ENCODE assay signal across 23 mouse cellular contexts in the genomic region with DNA sequence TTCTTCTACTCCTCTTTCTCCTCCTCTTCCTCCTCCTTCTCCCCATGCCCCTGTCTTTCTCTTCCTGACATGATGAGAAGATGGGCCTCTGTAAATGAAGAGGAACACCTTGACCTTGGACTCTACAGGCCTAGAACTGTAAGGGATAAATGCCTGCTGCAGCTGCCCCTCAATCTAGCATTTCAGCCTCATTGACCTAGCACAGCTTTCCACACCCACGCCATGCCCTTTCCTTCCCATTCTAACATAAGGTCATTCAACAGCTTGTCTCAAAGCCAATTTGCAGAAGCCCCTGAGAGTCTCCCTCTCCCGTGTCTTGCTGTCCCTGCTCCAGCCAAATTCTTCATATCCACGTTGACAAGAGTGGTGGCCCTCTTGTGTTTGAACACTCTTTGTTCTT.
A peak's percentile ranks its signal among the peaks of the same experiment; 100 is the strongest.
DNase-seq lines count a peak whose midpoint lies in the region; ATAC-seq lines count a peak whose summit lies in the region.
"Had no signal": no experiment of that assay in that cellular context is flagged by ENCODE, and none has a peak within 500 bp of the region (broad histone marks: within the 10 kb centered on the region; RNA-seq: fewer than 3 reads in every experiment).

No protein-coding gene starts in this region.

- no peaks in the 10 kb centered on the region for H3K36me3 ChIP-seq in forebrain, embryonic 13.5 days (ENCODE audit: poor library complexity, severe bottlenecking)
- H3K36me3 ChIP-seq in forebrain, embryonic 14.5 days (ENCODE audit: control insufficient read depth, insufficient read depth, low read length), result no peaks in the 10 kb centered on the region
- H3K36me3 ChIP-seq in heart, embryonic 10.5 days, result no peaks in the 10 kb centered on the region
- H3K36me3 ChIP-seq in intestine, embryonic 15.5 days, result no peaks in the 10 kb centered on the region
- H3K36me3 ChIP-seq: embryonic facial prominence, embryonic 13.5 days; embryonic facial prominence, embryonic 15.5 days had no signal

- H3K9ac ChIP-seq in forebrain, embryonic 13.5 days, result no peak overlapping the region
- H3K9ac ChIP-seq in forebrain, embryonic 14.5 days (ENCODE audit: low read length), result no peak overlapping the region
- H3K9ac ChIP-seq in intestine, embryonic 15.5 days, result no peak overlapping the region
- H3K9ac ChIP-seq: embryonic facial prominence, embryonic 13.5 days; embryonic facial prominence, embryonic 15.5 days had no signal

- H3K4me1 ChIP-seq in forebrain, embryonic 13.5 days, result no peaks in the 10 kb centered on the region
- H3K4me1 ChIP-seq in forebrain, embryonic 14.5 days (ENCODE audit: control insufficient read depth, insufficient read depth, low read length), result no peaks in the 10 kb centered on the region
- no peaks in the 10 kb centered on the region for H3K4me1 ChIP-seq in heart, embryonic 10.5 days
- H3K4me1 ChIP-seq in intestine, embryonic 15.5 days (replicated peaks), result no peaks in the 10 kb centered on the region
- H3K4me1 ChIP-seq: embryonic facial prominence, embryonic 13.5 days; embryonic facial prominence, embryonic 15.5 days had no signal

- H3K4me3 ChIP-seq in forebrain, embryonic 13.5 days, result no peak overlapping the region
- no peak overlapping the region for H3K4me3 ChIP-seq in forebrain, embryonic 14.5 days (ENCODE audit: low read depth, low read length)
- no peak overlapping the region for H3K4me3 ChIP-seq in heart, embryonic 10.5 days
- no peak overlapping the region for H3K4me3 ChIP-seq in intestine, embryonic 15.5 days (replicated peaks)
- H3K4me3 ChIP-seq: embryonic facial prominence, embryonic 13.5 days; embryonic facial prominence, embryonic 15.5 days; erythroblast, embryonic 14.5 days had no signal

- no peak for DNase-seq in forebrain, embryonic 14.5 days (ENCODE audit: low spot score)
- peak; percentile 37 for DNase-seq in heart, adult 11 months
- DNase-seq in heart, embryonic 10.5 days (ENCODE audit: low spot score), result no peak
- DNase-seq in ZHBTc4 (ENCODE audit: low read depth, low spot score), result peak; percentile 55
- DNase-seq: adrenal gland, adult 2 months; adrenal gland, postnatal 10 days; adrenal gland, postnatal 25 days; B cell, adult 2 months; cerebellum, adult 11 months; cerebellum, adult 18-20 months; cerebellum, adult 8-10 months; cerebellum, adult 9-11 months; cerebellum, postnatal 14 days; cerebellum, postnatal 36 days; embryo, embryonic 11 days had no signal

- no peaks in the 10 kb centered on the region for H3K27me3 ChIP-seq in forebrain, embryonic 13.5 days
- H3K27me3 ChIP-seq in forebrain, embryonic 14.5 days (replicated peaks; ENCODE audit: control insufficient read depth, insufficient read depth, low read length), result no peaks in the 10 kb centered on the region
- H3K27me3 ChIP-seq in heart, embryonic 10.5 days (ENCODE audit: insufficient read depth, poor library complexity, severe bottlenecking), result no peaks in the 10 kb centered on the region
- no peaks in the 10 kb centered on the region for H3K27me3 ChIP-seq in intestine, embryonic 15.5 days (replicated peaks)
- H3K27me3 ChIP-seq: CH12.LX; embryonic facial prominence, embryonic 13.5 days; embryonic facial prominence, embryonic 15.5 days had no signal

- H3K27ac ChIP-seq in forebrain, embryonic 13.5 days, result 0 out of 2 replicates have a peak overlapping the region, but pooled peaks have one; percentile 10
- no peak overlapping the region for H3K27ac ChIP-seq in forebrain, embryonic 14.5 days (ENCODE audit: low read depth, low read length)
- no peak overlapping the region for H3K27ac ChIP-seq in heart, embryonic 10.5 days
- no peak overlapping the region for H3K27ac ChIP-seq in intestine, embryonic 15.5 days
- H3K27ac ChIP-seq: embryonic facial prominence, embryonic 13.5 days; embryonic facial prominence, embryonic 15.5 days had no signal

- 58% methylated on average over 3 of the region's 3 CpGs for WGBS in forebrain, embryonic 13.5 days
- WGBS in forebrain, embryonic 14.5 days, result 61% methylated on average over 3 of the region's 3 CpGs
- WGBS in heart, embryonic 10.5 days, result 52% methylated on average over 3 of the region's 3 CpGs
- 49% methylated on average over 3 of the region's 3 CpGs for WGBS in intestine, embryonic 15.5 days

- H3K9me3 ChIP-seq in forebrain, embryonic 13.5 days (replicated peaks), result no peaks in the 10 kb centered on the region
- no peaks in the 10 kb centered on the region for H3K9me3 ChIP-seq in forebrain, embryonic 14.5 days (replicated peaks; ENCODE audit: control insufficient read depth, low read length)
- no peaks in the 10 kb centered on the region for H3K9me3 ChIP-seq in heart, embryonic 10.5 days
- H3K9me3 ChIP-seq in intestine, embryonic 15.5 days, result no peaks in the 10 kb centered on the region
- H3K9me3 ChIP-seq: embryonic facial prominence, embryonic 13.5 days; embryonic facial prominence, embryonic 15.5 days had no signal

- ATAC-seq in forebrain, embryonic 13.5 days, result no peak
- ATAC-seq in forebrain, embryonic 14.5 days, result no peak
- ATAC-seq in intestine, embryonic 15.5 days, result no peak
- ATAC-seq: CD4-positive, CD25-positive, alpha-beta regulatory T cell, adult 4 months; forebrain, embryonic 16.5 days had no signal

- H3K4me2 ChIP-seq in forebrain, embryonic 13.5 days, result no peak overlapping the region
- H3K4me2 ChIP-seq in forebrain, embryonic 14.5 days (ENCODE audit: low read length), result no peak overlapping the region
- no peak overlapping the region for H3K4me2 ChIP-seq in intestine, embryonic 15.5 days (replicated peaks)
- H3K4me2 ChIP-seq: embryonic facial prominence, embryonic 13.5 days; embryonic facial prominence, embryonic 15.5 days had no signal

Comparison
In these comparisons a context has a peak if more than half of its experiments do, and no peak if none do; other contexts are left out.
1. DNase-seq: peak in heart, adult 11 months (single experiment) and ZHBTc4 (single experiment); none in forebrain, embryonic 14.5 days (single experiment) and heart, embryonic 10.5 days (single experiment).